Mouse (Mus musculus) kidney, postnatal 0 days (tissue): ENCODE results near the gene Rpl10a. TPM values are rescaled to one million over a fixed set of nuclear protein-coding genes. Genes with fewer than 3 reads are reported as not detected.

Experiments used
- ATAC-seq: fragments of 200-750 bp; cut with Nextera tagmentation; replicated peaks from 2 replicates; pipeline ENCODE4 v1.8.0; 2017; ENCODE audit warnings: low read depth, moderate number of reproducible peaks, moderate TSS enrichment, moderate library complexity; ENCODE audit not compliant: low FRiP score
- DNase-seq: peaks from one replicate; pipeline ENCODE4 v3.0.0-alpha.2; 2016; ENCODE audit warnings: low spot score
- H3K27ac ChIP-seq: fragments of 300-500 bp; sonication (generic); 2 replicates; pipeline ENCODE4 v1.5.1; 2014; ENCODE audit warnings: mild to moderate bottlenecking
- H3K27me3 ChIP-seq: fragments of 300-500 bp; sonication (generic); 2 replicates; pipeline ENCODE4 v1.6.1; 2014; ENCODE audit warnings: low read length, mixed read lengths; ENCODE audit not compliant: insufficient read depth
- H3K36me3 ChIP-seq: fragments of 300-500 bp; sonication (generic); 2 replicates; pipeline ENCODE4 v1.6.1; 2014; ENCODE audit warnings: low read length, mixed read lengths; ENCODE audit not compliant: insufficient read depth
- H3K4me1 ChIP-seq: fragments of 300-500 bp; sonication (generic); replicated peaks from 2 replicates; pipeline ENCODE4 v1.6.1; 2014; ENCODE audit warnings: antibody characterized with exemption, low read length, mixed read lengths; ENCODE audit not compliant: insufficient read depth
- H3K4me2 ChIP-seq: fragments of 300-500 bp; sonication (generic); 2 replicates; pipeline ENCODE4 v1.6.1; 2014; ENCODE audit warnings: mild to moderate bottlenecking, low read length, moderate library complexity, mixed read lengths
- H3K4me3 ChIP-seq: fragments of 300-500 bp; sonication (generic); replicated peaks from 2 replicates; pipeline ENCODE4 v1.5.1; 2014; ENCODE audit warnings: low read depth, low read length
- H3K9ac ChIP-seq: fragments of 300-500 bp; sonication (generic); 2 replicates; pipeline ENCODE4 v1.6.1; 2014; ENCODE audit warnings: low read depth, low read length
- H3K9me3 ChIP-seq: fragments of 300-500 bp; sonication (generic); replicated peaks from 2 replicates; pipeline ENCODE4 v1.6.1; 2016; ENCODE audit warnings: low read length, inconsistent platforms, mixed read lengths
- CTCF ChIP-seq: IDR thresholded peaks from 2 replicates; pipeline ENCODE4 v1.5.1; 2016; ENCODE audit warnings: antibody characterized with exemption, low read depth, mild to moderate bottlenecking, moderate library complexity
- whole genome bisulfite sequencing: fragments of 180-500 bp; shearing (Covaris S2); extraction: QIAGEN DNeasy Blood & Tissue Kit; methylation state at CpG from one replicate; pipeline ENCODE4 v1.1.7; 2014; 5-methylcytosine and 5-hydroxymethylcytosine counted together
- polyA plus RNA-seq: library from polyadenylated mRNA; unstranded; fragments of >200 nt; fragmentation: Nextera tagmentation; extraction: Ambion mirVana; gene quantifications from 2 replicates; pipeline ENCODE4 v1.2.1, GENCODE M21; 2015

Gene Rpl10a
- polyA plus RNA-seq, 1 experiment from 2014 or later = 750 TPM

DNA sequence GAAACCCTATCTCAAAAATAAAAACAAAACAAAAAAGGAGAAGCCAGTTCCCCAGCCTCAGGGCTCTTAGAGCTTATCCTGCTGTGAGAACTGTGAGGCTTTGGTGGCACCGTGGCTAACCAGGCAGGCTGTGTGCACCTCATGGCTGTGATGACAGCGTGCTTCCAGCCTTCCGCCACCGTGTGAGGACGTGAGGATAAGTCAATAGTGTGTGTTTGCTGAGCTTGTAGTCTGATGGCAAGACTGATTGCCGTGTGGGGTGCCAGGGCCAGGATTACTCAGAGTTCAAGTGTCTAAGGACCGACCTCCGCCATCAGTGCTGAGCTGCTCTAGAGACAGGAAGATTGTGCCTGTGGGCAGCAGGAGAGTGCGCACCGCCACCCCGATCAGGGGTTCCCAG is 37.6 kb upstream of the Rpl10a start:
- peaks cover 29% of the 10 kb centered on the region for H3K4me1 ChIP-seq
- H3K4me3 ChIP-seq = no peak overlapping the region
- no peaks in the 10 kb centered on the region for H3K27me3 ChIP-seq
- 0 out of 2 replicates have a peak overlapping the region, but pooled peaks have one; percentile 4 for H3K27ac ChIP-seq
- no peaks in the 10 kb centered on the region for H3K9me3 ChIP-seq
- no peak for TF ChIP-seq CTCF
- H3K9ac ChIP-seq = no peak overlapping the region
- no peak overlapping the region for H3K4me2 ChIP-seq
- no peaks in the 10 kb centered on the region; the same call in 1 of the 2 replicates for H3K36me3 ChIP-seq
- 82% methylated on average over 11 of the region's 11 CpGs for WGBS
- no peak for DNase-seq
- no peak for ATAC-seq

DNA sequence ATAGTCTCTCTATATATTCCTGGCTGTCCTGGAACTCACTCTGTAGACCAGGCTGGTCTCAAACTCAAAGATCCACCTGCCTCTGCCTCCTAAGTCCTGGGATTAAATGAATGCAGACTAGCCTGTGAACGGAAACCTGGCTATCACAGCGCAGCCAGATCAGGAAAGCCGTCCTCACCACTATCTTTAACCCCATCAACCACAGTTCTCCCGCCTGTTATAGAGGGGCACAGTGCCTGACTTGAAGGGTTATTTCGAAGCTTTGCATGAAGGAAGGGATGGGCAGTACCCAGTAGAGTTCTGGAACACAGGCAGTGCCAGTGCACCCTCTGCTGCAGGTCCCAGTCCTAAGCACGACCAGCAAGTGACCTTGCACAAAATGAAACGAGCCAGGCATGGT is 36.9 kb upstream of the Rpl10a start:
- Histone ChIP-seq H3K4me2 (no peak overlapping the region), H3K4me1 (peaks cover 22% of the 10 kb centered on the region), H3K9me3 (no peaks in the 10 kb centered on the region), H3K9ac (no peak overlapping the region), H3K4me3 (no peak overlapping the region), H3K36me3 (no peaks in the 10 kb centered on the region; the same call in 1 of the 2 replicates), H3K27ac (no peak overlapping the region), H3K27me3 (no peaks in the 10 kb centered on the region)
- no peak for DNase-seq
- no peak for ATAC-seq
- no peak for TF ChIP-seq CTCF
- 79% methylated on average over 7 of the region's 7 CpGs for WGBS

DNA sequence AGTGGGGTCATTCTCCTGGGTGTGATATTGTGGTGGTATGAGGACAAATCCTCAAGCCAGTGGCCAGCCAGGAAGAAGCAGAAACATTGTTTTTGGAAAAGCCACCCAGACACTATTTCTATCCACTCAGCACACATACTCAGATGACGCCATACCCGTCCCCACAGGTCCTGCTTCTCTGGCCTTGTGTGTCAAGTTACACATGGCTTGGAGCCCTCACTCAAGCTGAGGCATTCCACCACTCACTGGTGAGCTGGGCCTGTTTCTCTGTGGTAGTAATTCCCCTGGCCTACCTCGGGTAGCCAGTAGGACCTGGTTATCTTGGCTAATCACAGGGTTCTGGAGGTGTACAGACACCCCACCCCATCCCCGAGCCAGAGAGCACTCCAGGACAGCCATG is 34.6 kb upstream of the Rpl10a start:
- no peak for DNase-seq
- no peak for TF ChIP-seq CTCF
- H3K9ac ChIP-seq = no peak overlapping the region
- H3K36me3 ChIP-seq = peaks cover 13% of the 10 kb centered on the region
- no peak for ATAC-seq
- no peaks in the 10 kb centered on the region for H3K27me3 ChIP-seq
- 52% methylated on average over 4 of the region's 4 CpGs for WGBS
- H3K4me2 ChIP-seq = no peak overlapping the region
- no peaks in the 10 kb centered on the region for H3K9me3 ChIP-seq
- no peak overlapping the region for H3K27ac ChIP-seq
- no peak overlapping the region for H3K4me3 ChIP-seq
- 0 out of 2 replicates have a peak, but pooled peaks cover 3% of the 10 kb centered on the region for H3K4me1 ChIP-seq

DNA sequence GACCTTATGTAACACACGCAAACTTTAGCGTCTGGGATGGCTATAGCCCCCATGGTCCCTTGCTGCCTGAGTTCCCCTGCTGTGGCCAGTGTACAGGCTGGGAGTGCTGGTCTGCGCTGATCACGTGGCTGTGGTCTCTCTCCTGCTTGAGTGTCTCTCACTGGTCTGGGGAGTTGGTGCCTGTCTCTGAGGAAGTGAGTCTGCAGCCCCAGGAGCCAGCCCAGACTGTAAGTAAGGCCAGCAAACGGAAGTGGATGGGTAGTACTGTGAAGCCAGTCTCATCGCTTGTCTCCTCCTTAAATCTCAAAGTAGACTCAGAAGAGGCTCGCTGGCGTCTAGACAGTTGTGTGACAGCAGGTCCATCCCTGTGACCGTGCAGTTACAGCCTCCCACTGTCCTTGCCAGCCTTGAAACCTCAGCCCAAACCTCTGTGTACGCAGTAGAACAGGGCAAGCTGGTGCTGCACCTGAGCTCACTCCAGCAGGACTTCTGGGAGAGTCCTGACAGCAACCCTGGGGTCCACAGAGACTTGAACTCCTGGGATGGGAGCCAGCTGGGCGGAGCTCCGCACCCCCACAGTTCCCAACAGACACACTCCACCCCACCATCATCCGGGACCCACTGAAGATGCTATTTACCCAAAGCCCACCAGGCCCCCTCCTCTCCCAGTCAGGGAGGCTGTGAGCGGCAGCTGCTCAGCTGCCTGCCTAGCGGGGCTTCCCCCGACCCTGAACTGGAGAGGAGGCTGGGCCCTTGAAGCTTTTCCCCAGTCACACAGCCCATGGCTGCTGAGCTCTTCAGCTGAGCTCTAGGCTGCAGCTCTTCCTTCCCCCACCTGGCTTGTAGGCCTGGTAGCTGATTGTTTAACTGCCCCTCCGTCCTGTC is 33.6 kb upstream of the Rpl10a start:
- DNase-seq (no peak), ATAC-seq (no peak)
- no peak overlapping the region for H3K27ac ChIP-seq
- no peaks in the 10 kb centered on the region for H3K27me3 ChIP-seq
- no peak for TF ChIP-seq CTCF
- peaks cover 17% of the 10 kb centered on the region for H3K36me3 ChIP-seq
- H3K4me2 ChIP-seq = no peak overlapping the region
- 0 out of 2 replicates have a peak, but pooled peaks cover 9% of the 10 kb centered on the region for H3K4me1 ChIP-seq
- WGBS = 64% methylated on average over 17 of the region's 17 CpGs
- H3K9me3 ChIP-seq = no peaks in the 10 kb centered on the region
- H3K4me3 ChIP-seq = no peak overlapping the region
- H3K9ac ChIP-seq = no peak overlapping the region

DNA sequence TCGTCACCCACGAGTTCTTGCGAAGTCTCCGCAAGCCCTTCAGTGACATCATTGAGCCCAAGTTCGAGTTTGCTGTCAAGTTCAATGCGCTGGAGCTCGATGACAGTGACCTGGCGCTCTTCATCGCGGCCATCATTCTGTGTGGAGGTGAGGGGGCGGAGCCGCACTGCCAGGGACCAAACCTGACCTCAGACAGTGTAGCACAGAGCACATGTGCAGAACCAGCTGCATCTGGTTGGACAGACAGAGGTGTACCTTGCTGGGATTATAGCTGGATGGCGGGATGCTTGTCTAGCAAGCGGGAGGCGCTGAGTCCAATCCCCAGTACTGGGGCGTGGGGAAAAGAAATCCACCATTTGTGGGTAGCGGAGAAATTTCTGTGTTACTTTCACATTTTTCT is 29.4 kb upstream of the Rpl10a start:
- no peaks in the 10 kb centered on the region for H3K27me3 ChIP-seq
- TF ChIP-seq CTCF = no peak
- H3K4me3 ChIP-seq = no peak overlapping the region
- H3K4me2 ChIP-seq = no peak overlapping the region
- H3K4me1 ChIP-seq = 0 out of 2 replicates have a peak, but pooled peaks cover 6% of the 10 kb centered on the region
- peaks cover 17% of the 10 kb centered on the region for H3K36me3 ChIP-seq
- H3K9me3 ChIP-seq = no peaks in the 10 kb centered on the region
- no peak for DNase-seq
- no peak overlapping the region for H3K9ac ChIP-seq
- no peak for ATAC-seq
- 93% methylated on average over 17 of the region's 17 CpGs for WGBS
- H3K27ac ChIP-seq = no peak overlapping the region

DNA sequence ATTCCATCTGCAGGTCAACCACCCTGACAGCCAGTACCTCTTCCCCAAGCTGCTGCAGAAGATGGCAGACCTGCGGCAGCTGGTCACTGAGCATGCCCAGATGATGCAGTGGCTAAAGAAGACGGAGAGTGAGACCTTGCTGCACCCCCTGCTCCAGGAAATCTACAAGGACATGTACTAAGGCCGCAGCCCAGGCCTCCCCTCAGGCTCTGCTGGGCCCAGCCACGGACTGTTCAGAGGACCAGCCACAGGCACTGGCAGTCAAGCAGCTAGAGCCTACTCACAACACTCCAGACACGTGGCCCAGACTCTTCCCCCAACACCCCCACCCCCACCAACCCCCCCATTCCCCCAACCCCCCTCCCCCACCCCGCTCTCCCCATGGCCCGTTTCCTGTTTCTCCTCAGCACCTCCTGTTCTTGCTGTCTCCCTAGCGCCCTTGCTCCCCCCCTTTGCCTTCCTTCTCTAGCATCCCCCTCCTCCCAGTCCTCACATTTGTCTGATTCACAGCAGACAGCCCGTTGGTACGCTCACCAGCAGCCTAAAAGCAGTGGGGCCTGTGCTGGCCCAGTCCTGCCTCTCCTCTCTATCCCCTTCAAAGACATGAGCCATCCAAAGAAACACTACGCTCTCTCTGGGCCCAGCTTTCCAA is 28.5 kb upstream of the Rpl10a start:
- WGBS = 39% methylated on average over 10 of the region's 11 CpGs
- Histone ChIP-seq H3K4me2 (no peak overlapping the region), H3K36me3 (peaks cover 17% of the 10 kb centered on the region), H3K4me3 (no peak overlapping the region), H3K27ac (peak overlapping the region; percentile 31; the same call in 1 of the 2 replicates), H3K9me3 (no peaks in the 10 kb centered on the region), H3K9ac (0 out of 2 replicates have a peak overlapping the region, but pooled peaks have one; percentile 18), H3K27me3 (no peaks in the 10 kb centered on the region), H3K4me1 (0 out of 2 replicates have a peak, but pooled peaks cover 6% of the 10 kb centered on the region)
- 0 out of 2 replicates have a peak, but pooled peaks have one; percentile 8 for ATAC-seq
- TF ChIP-seq CTCF = no peak
- DNase-seq = no peak
